Mouse (Mus musculus) testis, postnatal 14 days (tissue): ENCODE measurements around the gene Tulp1.
"Not testable (repeated sequence)": the region's sequence is repeated elsewhere in the genome, so short reads cannot be mapped to it uniquely, and the experiment has no call there.

Source experiments
- DNase-seq: peaks from one replicate; pipeline ENCODE4 v3.0.0; 2021; ENCODE audit warnings: low spot score

Gene Tulp1

DNA sequence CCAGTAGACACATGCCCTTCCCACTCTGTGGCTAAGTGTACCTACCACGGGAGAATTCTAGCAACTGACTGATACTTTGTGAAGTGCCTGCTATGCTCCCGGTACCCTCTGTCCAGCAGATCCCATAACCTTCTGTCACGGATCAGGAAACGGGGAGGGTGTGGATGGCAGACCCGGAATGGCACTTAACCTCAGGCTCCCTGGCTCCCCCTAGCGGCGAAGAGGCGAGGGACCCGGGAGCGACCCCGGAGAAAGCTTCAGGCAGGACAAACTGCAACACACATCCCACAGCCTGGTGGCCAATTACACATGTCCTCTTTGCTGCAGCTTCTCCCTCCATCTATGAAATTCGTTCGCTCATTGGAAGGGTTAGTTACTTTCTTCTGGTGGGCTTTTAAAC lies 3.4 kb upstream of the Tulp1 start:
- peak; percentile 79 for DNase-seq

DNA sequence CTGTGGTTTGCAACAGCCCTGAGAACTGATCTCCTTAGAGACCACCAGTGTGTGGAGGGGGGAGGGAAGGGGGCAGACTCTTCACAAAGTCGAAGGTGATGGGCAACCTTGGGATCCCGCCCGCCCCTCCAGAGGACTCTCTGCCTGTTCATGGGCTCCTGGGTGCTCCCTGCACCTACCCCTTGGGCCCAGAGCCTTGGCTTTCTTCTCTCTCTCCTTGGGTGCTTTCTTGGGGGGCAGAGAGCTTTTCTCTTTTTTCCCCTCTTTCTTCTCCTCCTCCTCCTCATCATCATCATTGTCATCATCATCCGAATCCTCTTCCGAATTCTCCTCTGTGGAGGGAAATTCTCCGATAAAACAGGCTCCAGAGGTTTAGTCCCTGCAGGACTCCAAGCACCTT lies 1.5 kb downstream of the Tulp1 start:
- DNase-seq: no peak

DNA sequence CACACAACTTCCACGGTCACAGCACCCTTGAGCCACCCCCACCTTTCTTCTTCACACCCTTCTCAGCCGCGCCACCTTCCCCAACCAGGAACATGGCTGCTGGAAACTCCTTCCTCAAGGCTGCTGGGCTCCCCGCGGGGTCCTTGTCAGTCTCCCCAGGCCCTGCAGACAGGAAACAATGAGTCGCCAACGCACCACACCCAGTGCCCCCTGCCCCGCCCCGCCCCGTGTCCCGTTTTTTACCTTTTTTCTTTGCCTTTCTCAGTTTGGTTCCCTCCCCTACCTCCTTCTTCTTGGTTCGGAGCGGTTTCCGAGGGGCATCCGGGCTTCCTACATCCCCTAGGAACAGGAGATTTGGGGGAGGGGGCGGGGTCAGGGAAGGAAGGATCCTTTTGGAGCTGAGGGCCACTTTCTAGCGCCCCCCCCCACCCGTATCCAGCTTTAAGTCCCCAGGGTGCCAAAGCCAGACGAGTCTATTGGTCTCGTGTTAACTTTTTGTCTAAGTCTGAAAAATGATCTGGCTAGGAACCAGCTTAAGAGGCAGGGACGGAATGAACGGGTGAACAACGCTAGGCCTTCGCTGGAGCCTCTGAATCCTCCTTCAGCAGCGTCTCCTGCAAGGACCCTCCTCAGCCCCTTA lies 2.2 kb downstream of the Tulp1 start:
- DNase-seq: no peak

DNA sequence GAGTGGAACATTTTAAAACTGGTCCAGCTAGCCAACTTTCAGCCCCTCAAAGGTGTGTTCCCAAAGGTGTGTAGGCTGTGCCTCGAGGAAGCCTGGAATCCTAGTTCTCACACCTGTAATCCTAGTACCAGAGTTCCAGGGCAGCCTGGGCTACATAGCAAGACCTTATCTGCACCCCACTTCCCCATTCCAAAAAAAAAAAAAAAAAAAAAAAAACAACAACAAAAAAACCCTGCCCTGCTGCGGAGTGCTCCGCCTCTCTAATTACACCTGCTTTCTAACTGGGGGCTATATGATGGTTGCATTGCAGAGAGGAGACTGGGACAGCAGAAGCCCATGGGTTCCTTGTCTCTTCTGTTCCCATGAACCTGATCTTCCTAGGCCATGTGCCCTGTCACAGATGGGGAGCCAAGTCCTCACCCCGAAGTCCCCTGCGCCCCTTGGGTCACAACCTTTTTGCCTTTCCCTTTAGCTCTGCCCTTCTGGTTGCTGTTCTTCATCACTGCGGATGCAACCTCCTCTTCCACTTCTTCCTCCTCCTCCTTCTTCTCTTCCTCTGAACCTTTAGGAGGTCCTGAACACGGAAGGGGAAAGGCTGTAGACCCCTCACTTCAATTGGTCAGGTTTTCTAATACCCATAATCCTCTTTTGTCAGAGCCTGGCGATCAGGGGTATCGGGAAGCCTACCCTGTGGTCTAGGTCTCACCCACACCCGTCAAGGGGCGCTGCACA lies 2.9 kb downstream of the Tulp1 start:
- DNase-seq: no peak

DNA sequence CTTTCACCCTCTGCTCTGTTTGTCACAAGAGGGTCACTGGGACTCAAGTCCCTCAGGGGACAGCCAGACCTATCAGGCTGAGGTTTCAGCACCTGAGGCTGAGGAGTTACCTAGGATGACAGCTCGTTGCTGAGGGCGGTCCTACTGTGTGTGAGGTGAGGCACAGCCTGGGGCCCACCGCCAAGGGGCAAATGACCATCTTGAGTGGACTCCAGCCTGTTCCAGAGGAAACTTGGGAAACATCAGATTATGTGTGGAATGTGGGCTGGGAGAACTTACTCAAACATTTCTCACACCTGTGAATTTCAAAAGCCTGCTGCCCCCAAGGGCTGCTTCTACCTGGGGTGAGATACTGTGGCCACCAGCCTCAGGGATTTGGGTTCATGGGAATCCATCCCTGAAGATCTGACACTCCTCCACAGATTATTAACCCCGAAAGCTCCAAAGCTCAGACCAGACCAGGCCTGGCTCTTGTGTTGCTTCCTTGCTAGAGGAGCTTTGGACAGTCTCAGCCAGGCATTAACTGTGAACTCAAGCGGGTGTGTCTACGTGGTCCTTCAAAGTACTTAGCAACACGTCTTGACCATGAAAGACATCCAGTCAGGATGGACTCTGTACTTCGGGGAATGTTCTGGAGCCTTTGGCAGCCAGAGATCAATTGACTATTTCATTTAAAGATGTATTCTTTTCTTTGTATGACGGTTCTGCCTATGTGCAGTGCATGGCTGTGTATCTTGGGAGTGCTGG lies 4.3 kb downstream of the Tulp1 start:
- DNase-seq: no peak

DNA sequence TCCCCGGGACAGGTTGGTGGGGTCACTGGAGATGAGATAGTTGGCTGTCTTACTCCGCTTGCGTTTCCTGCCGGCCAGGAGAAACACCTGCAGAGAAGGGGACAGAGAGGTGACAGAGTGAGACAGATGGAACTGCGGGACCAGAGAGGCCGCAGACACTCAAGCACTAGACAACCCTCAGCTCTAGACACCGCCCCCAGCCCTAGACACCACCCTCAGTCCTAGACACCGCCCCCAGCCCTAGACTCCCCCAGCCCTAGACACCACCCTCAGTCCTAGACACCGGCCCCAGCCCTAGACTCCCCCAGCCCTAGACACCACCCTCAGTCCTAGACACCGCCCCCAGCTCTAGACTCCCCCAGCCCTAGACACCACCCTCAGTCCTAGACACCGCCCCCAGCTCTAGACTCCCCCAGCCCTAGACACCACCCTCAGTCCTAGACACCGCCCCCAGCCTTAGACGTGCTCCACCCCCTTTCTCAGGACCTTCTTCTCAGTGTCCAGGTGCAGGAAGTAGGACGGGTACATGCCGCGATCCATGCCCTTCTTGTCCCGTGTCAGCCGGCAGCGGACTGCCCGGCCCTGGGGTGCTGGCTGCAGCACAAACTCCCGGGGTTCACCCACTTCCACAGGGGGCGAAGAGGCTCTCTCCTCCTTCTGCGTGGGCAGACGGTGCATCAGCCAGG lies 6.3 kb downstream of the Tulp1 start:
- not testable (repeated sequence) for DNase-seq

DNA sequence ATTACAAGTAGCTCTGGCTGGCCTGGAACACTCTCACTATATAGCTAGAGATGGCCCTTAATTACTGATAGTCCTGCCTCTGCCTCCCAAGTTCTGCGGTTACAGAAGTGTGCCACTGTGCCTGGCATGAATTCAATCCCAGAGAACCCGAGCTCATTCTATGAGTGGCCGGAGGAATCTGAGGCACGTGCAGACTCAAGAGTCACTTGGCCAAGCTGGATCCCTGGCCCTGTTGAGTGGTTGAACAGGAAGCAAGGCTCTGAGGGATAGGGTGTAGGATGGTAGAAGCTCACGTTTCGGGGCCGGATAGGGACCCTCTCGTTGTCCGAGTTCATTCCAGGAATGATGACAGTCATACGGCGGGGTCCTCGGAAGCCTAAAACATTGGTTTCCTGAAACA lies 9.2 kb downstream of the Tulp1 start:
- DNase-seq: no peak

DNA sequence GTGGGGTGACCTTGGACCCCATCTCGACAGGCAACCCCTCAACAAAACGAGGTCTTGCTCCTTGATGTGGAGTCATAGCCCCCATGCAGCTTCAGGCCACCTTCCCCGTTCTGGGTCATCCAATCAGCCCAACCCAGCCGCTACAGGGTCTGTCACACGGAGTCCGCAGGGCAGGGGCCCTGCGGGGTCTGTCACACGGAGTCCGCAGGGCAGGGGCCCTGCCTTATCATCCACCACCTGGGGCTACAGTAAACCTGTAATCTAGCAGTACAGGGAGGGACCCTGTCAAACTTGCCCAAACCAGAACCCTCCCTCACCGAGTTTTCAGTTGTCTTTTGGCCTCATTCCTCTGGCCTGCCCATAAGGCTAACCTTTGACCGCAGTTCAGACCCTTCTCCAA lies 13.0 kb downstream of the Tulp1 start:
- DNase-seq: no peak

DNA sequence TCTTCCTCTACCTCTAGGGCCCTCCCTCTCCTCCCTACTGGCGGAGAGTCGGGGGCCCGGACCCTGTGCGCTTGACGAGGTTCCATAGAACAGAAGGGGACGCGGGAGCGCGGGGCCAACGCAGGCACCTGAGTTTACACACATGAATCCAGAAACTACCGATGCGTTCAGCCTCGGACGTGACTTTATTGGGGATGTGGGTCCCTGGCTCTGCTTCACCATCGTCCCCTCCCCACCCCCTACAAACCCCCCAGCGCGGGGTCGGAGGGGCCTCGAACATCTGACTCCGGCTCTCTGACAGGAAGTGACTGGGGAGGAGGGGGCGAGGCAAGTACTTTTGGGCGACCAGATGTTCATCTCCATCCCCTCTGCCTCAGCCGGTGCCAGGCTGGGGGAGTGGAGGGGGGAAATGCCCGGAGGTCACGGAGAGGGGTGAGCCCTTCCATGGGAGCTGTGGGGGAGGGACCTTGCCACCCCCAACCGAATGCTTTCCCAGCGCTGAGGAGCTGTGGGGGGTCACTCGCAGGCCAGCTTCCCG lies 13.6 kb downstream of the Tulp1 start:
- no peak for DNase-seq

DNA sequence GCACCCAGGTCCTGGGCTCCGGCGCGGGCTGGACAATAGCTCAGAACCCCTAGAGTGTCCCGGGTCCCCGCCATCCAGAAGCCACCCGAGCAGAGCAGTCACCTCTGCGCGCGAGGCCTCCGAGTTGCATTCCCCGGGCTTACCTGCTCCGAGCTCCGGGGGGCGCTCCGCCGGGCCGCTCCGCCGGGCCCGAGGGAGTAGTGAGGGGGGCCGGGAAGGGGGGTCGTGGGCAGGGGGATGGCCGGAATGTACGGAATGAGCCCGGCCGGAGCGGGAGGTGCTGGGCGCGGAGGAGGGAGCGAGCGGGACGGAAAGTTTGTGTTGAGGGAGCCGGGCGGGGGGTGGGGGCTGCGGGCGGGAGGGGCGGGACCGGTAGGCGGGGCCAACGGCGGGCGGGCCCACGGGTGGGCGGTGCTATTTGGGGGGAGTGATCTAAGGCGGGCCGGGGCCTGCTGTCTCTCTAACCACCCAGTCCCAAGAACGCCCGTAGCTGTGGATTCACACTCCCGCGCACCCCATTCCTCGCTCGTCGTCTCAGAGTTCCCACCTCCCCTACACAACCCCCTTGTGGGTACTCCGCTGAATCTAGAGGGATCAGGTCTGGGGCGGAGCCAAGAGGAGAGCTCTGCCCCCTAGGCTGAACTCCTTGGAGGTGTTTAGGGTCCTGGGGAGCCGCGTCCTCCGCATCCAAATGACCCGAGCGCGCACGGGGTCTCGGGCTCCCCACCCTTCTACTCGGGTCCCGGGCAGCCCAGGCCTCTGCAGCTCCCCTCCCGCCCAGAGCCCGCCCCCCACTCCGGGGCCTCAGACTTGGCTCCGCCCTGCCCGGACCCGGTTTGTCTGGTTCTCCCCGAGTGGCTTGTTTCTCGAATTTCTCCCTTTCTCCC lies 14.3 kb downstream of the Tulp1 start, which contains the start of gene Tead3:
TSS of gene Tead3 (minus strand) at position 352 of the 887 bp plus-strand sequence.
- DNase-seq: peak; percentile 79

DNA sequence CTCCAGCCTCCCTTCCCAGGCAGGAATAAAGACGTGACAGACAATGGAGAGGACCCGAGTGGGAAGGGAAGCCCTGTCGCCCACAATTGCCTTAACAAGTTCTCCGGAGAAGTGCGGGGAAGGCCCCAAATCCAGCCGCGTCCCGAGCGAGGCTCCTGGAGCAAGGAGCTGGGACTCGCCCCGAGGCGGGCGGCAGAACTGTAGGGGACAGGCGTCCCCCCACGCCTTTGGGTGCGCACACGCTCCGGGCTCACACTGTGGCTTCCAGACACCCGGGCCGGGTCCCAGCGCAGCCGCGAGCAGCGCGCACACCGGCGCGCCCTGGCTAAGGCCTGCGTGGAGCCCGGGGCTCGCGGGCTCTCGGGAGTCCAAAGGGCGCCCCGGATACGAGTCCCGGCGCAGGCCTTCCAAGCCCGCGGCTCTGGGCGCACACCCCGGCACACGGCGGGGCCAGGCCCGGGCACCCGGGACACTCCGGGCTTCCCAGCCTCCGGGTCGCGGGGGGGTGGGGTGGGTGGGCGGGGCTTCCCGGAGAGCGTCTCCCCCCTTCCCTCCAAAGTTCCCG lies 15.0 kb downstream of the Tulp1 start:
- no peak for DNase-seq

DNA sequence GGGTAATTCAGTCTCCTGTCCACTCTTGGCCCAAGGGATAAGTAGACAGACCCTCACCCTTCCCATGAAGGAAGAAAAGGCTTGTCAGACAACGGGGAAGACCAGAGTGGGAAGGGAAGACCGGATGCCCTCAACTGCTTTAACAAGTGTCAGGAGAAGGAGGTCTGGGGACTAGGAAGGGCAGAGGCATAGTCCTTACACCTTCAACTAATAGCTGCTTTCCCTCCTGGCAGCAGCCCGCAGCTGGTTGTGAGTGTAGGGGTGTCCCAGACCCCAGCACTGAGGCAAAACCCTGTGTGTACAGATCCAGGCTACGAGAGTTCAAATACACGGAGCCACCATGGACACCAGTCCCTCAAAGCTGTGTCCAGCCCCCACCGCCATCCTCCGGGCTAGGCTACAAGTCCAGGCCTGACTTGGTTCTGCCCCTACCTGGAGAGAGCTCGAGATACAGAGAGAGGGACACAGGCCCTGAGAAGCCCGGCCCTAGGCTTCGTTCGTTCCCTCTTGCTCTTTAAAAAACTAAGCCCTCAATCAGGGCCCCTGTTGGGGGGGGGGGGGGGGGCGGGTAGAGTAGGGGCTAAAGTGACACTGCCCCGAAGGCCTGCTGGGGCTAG lies 15.7 kb downstream of the Tulp1 start:
- DNase-seq: no peak

DNA sequence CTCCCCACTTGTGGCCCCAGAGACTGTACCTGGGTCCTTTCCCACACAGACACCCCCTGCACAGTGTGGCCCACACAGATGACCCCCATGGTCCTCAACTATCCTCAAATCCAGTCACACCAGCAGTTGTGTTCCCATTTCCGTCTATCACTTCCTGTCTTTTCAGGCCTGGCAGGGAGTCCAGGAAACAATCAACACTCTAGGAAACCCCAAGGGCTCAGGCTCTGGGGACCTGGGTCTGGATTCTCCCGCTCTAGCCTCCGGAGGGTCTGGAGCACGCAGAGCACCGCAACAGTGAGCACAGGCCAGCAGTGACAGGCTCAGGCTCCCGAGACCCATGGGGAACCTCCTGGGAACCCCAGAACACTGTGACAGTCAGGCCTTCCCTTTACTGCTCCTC lies 16.8 kb downstream of the Tulp1 start:
- no peak for DNase-seq

DNA sequence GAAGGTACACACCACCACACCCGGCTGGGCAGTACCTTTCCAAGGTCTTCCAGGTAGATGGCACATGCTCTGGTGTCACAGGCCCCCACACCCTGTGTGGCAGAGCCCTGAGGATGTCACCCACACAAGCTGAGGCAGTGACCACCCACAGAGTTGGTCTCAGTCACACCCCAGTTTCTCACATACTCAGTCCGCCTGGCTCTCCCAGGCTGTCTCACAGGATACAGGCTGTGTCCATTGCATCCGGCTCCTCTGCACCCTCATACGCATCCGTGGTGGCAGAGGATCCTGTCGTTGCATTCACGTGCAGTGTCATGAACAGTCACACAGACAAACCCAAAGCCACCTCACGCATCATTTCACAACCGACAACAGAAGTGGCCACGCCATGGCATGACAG lies 17.7 kb downstream of the Tulp1 start:
- no peak for DNase-seq

DNA sequence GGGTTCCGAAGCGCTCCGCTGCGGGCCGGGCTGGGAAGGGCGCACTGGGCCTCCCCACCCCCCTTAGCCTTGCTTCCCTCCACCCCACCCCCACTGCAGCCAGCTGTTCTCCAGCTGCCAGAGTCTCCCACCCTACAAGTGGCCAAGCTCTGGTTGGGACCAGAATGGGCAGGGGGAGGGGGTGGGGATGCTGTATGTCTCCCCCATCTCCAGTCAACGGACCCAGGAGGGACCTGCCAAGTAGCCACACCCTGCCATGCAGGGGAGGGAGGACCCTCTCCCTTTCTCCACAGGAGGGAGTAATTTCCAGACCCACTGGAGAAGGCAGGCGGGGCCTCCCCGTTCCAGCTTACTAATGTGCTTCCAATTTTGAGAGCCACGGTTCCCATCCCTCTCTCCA lies 19.1 kb downstream of the Tulp1 start:
- DNase-seq: no peak

DNA sequence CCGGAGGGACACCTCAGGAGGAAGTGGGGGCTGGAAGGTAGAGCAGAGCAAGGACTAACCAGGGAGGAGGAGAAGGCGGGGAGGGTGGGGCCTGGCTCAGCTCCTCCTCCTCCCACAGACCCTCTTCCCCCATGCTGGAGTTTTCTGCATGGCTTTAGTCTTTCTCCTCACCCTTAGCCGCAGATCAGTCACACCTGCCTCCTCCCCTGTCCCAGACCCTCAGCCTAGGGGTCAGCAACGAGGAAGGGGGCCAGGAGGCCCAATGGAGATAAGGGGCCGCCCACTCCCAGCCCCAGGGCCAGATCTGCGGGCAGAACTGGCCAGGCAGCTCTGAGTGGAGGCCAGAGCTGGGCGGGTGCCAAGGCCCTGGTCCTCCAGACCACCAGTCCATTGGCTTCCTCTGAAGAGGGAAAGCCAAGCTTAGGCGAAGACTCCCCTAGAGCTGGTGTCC lies 19.7 kb downstream of the Tulp1 start:
- DNase-seq: no peak

DNA sequence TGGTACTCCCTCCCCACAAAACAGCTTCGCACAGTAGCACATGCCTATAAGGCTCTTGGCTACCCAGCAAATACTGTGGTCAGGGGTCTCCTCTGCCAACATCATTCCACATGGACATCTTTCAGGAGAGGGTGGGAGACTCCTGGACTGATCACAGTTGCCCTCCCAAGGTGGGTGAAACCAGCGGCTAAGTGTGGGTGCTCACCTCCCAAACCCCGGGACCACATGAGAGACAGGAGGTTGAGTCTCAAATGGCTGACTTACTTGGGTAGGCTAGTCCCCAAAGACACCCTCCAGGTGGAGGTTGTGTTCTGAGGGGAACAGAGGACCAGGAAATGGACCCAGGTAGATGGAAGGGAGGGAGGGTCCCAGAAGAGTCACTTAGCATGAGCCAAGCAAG lies 20.4 kb downstream of the Tulp1 start:
- no peak for DNase-seq

DNA sequence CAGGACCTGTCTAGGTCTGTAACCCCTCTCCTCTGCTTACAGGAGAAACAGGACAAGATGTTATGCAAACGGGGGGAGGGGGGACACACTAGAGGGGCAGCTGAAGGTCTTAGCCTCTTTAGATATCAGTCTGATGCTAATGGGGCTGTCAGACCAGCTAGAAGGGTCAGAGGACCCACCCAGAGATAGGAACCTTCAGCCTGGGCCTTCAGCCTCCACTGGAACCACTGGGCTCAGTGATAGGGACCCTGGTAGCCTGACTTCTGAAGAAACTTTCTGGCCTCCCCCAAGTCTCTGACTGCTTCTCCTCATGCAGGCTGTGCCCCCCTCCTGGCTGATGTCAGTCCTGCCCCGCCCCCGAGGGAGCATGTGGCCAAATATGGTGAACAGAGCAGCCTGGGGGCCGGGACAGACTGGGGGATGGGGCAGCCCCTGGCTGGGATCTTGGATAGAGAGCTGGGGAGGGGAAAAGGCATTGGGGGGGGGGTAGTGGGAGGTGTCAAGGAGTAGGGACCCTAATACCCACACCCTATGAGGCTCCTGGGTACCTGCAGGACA lies 20.9 kb downstream of the Tulp1 start:
- no peak for DNase-seq

DNA sequence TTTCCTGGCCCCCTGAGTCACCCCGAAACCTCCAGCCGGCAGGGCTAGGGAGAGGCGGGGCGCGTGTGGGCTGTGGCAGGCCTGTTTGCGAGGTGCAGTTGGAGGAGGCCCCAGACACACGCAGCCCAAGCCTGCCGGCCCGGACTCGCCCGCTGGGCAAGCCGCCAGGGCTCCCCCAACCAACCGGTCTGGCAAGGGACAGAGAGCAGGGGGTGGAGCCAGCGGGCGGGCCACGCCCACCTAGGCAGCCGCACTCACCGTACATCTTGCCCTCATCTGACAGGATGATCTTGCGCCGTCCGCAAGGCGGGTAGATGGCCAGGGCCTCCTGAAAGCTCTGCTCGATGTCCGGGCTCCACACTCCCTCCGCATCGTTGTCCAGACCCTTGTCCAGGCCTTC lies 23.9 kb downstream of the Tulp1 start:
- DNase-seq: peak; percentile 82

DNA sequence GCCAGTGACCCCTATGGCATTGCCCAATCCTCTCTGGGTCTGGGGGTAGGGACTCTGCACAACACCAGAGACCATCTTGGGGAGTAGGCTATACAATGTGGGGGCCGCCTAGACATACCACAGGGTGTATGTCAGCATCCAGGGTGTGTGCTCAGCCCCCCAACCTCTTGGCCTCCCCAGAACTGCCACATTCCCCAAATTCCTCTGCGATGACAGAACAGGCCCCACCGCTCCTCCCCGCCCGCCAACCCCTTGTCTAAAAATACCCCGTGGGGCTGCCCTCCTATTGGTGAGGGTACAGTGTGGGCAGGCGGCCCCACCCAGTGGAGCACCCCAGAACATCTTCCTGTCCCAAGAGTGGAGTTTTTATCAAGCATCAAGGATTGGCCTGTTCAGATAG lies 24.4 kb downstream of the Tulp1 start:
- no peak for DNase-seq
